Mouse (Mus musculus): ENCODE data around the gene Crygd.

Crygd gene

GRCm38 (mm10) chr1:65041837-65042236 lies 21.4 kb downstream of the Crygd start:
- no peak for DNase-seq

GRCm38 (mm10) chr1:65040806-65041205 lies 22.4 kb downstream of the Crygd start:
- DNase-seq = no peak

GRCm38 (mm10) chr1:65039679-65040078 lies 23.6 kb downstream of the Crygd start:
- DNase-seq = no peak

- no peak for DNase-seq
These were observed 25.7 kb downstream of the Crygd start for GRCm38 (mm10) chr1:65037542-65037941.

- no peak for DNase-seq
These were observed 27.7 kb downstream of the Crygd start for GRCm38 (mm10) chr1:65035513-65035912.

GRCm38 (mm10) chr1:65032641-65033040 lies 30.6 kb downstream of the Crygd start, which contains the start of gene Akr1cl:
Akr1cl (minus strand) TSS chr1:65032759.
- no peak for DNase-seq

- DNase-seq = no peak
These were observed 35.0 kb downstream of the Crygd start for GRCm38 (mm10) chr1:65028206-65028605.

GRCm38 (mm10) chr1:65012726-65013125 lies 50.5 kb downstream of the Crygd start:
- no peak for DNase-seq

All from thymus, postnatal 4 days (tissue).